Mouse (Mus musculus) E14TG2a.4 (cell line): ENCODE results near the gene Sipa1l1.

Experiments used
- CTCF ChIP-seq: conservative IDR thresholded peaks from 2 replicates; pipeline ENCODE4 v1.5.1; 2014; ENCODE audit warnings: low read length
- NANOG ChIP-seq: IDR thresholded peaks from 2 replicates; pipeline ENCODE4 v1.6.1; 2014; ENCODE audit warnings: borderline replicate concordance, low read length, mixed read lengths
- POU5F1 ChIP-seq: IDR thresholded peaks from 2 replicates; pipeline ENCODE4 v1.6.1; 2014; ENCODE audit warnings: low read length, borderline replicate concordance

- TF ChIP-seq CTCF (no peak), POU5F1 (no peak), NANOG (no peak)
Measured at GRCm38 (mm10) chr12:82247371-82248258, 78.5 kb downstream of the Sipa1l1 start.
